Mouse (Mus musculus) small intestine, adult 2 months (tissue): ENCODE measurements around the gene Nkiras1. TPM values are rescaled to one million over a fixed set of nuclear protein-coding genes. Genes with fewer than 3 reads are reported as not detected.
"Not testable (repeated sequence)": the region's sequence is repeated elsewhere in the genome, so short reads cannot be mapped to it uniquely, and the experiment has no call there.

Experiments used
- H3K27ac ChIP-seq: fragments of 200-500 bp; 2 replicates; pipeline ENCODE4 v1.5.1; 2012; ENCODE audit warnings: low read depth, low read length, control low read depth, inconsistent platforms; ENCODE audit not compliant: insufficient read depth
- H3K27me3 ChIP-seq: fragments of 200-500 bp; 2 replicates; pipeline ENCODE4 v1.6.1; 2012; ENCODE audit warnings: mild to moderate bottlenecking, moderate library complexity, low read length, inconsistent platforms; ENCODE audit not compliant: control insufficient read depth, insufficient read depth
- H3K36me3 ChIP-seq: fragments of 200-500 bp; 2 replicates; pipeline ENCODE4 v1.6.1; 2012; ENCODE audit warnings: mild to moderate bottlenecking, low read length, control low read depth, inconsistent platforms; ENCODE audit not compliant: control insufficient read depth, insufficient read depth
- H3K4me1 ChIP-seq: fragments of 200-500 bp; 2 replicates; pipeline ENCODE4 v1.6.1; 2012; ENCODE audit warnings: low read length, inconsistent platforms, mixed read lengths; ENCODE audit not compliant: control insufficient read depth, insufficient read depth, insufficient read length
- H3K4me3 ChIP-seq: fragments of 200-500 bp; 2 replicates; pipeline ENCODE4 v1.5.1; 2012; ENCODE audit warnings: low read depth, mild to moderate bottlenecking, control low read depth, inconsistent platforms, low read length, moderate library complexity
- CTCF ChIP-seq: fragments of 200-500 bp; IDR thresholded peaks from 2 replicates; pipeline ENCODE4 v1.5.1; 2012; ENCODE audit warnings: low read depth, mild to moderate bottlenecking, control low read depth, inconsistent platforms, low read length, moderate library complexity, mixed read lengths; ENCODE audit not compliant: insufficient replicate concordance, insufficient read length; ENCODE audit errors: extremely low read depth
- POLR2A ChIP-seq: fragments of 200-500 bp; IDR thresholded peaks from 2 replicates; pipeline ENCODE4 v1.6.1; 2012; ENCODE audit warnings: low read depth, mild to moderate bottlenecking, control low read depth, inconsistent platforms, low read length, moderate library complexity
- WGBS: fragments of 180-500 bp; shearing (Covaris S2); methylation state at CpG from one replicate; pipeline ENCODE4 v1.1.7; 2018; 5-methylcytosine and 5-hydroxymethylcytosine counted together
- polyA plus RNA-seq: library from polyadenylated mRNA; depleted of rRNA; stranded (reverse); fragments of >200 nt; gene quantifications from 2 replicates; pipeline ENCODE4 v1.2.3, GENCODE M21; 2012

The Nkiras1 gene
- polyA plus RNA-seq, 1 experiment = 2.1 TPM

DNA sequence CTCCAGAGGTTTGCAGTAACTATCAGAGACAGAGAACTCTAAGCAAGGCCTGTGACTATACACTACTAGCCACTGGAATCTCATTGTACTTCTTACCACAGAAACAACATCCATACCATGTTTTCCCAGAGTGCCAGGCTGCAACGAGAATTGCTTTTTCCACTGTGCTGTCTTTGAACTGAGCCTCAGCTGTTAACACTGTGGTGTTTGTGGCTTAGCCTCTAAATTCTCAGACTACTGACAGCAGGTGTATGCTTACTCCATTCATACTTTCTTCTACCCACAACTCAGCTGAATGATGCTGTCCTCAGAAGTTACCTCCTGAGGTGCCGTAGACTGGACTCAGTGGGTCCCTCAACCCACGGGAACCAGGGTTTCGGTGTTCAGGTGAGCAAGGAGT, 29.1 kb upstream of the Nkiras1 start:
- H3K36me3 ChIP-seq = no peaks in the 10 kb centered on the region
- no peak overlapping the region for H3K27ac ChIP-seq
- 85% methylated on average over 4 of the region's 4 CpGs for WGBS
- H3K27me3 ChIP-seq = no peaks in the 10 kb centered on the region
- peaks cover 4% of the 10 kb centered on the region; the same call in 1 of the 2 replicates for H3K4me1 ChIP-seq
- TF ChIP-seq POLR2A (no peak), CTCF (no peak)
- H3K4me3 ChIP-seq = no peak overlapping the region

GRCm38 (mm10) chr14:18242638-18243130, 28.3 kb upstream of the Nkiras1 start:
- no peak for TF ChIP-seq CTCF
- TF ChIP-seq POLR2A = no peak
- no peaks in the 10 kb centered on the region for H3K4me1 ChIP-seq
- no peaks in the 10 kb centered on the region for H3K27me3 ChIP-seq
- H3K36me3 ChIP-seq = no peaks in the 10 kb centered on the region
- WGBS = 91% methylated on average over 21 of the region's 21 CpGs
- H3K27ac ChIP-seq = no peak overlapping the region
- no peak overlapping the region for H3K4me3 ChIP-seq

DNA sequence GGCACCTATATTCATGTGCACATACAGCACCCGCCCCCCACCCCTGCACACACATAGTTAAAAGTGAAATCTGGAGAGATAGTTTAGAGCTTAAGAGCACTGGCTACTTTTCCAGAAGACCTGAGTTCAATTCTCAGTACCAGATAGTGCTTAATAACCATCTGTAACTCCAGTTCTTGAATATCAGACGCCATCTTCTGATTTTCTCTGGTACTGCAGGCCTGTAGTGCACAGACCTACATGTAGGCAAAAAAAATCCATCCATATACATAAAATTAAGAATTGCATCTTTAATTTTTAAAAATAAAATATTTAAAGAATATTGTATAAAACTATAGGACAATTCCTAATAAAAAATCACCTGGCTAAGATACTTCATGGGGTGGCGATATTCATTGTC, 9.7 kb upstream of the Nkiras1 start:
- Histone ChIP-seq H3K27ac (no peak overlapping the region), H3K4me1 (no peaks in the 10 kb centered on the region), H3K36me3 (no peaks in the 10 kb centered on the region), H3K4me3 (no peak overlapping the region), H3K27me3 (no peaks in the 10 kb centered on the region)
- TF ChIP-seq POLR2A = no peak
- TF ChIP-seq CTCF = no peak
- 87% methylated on average over 3 of the region's 3 CpGs for WGBS

DNA sequence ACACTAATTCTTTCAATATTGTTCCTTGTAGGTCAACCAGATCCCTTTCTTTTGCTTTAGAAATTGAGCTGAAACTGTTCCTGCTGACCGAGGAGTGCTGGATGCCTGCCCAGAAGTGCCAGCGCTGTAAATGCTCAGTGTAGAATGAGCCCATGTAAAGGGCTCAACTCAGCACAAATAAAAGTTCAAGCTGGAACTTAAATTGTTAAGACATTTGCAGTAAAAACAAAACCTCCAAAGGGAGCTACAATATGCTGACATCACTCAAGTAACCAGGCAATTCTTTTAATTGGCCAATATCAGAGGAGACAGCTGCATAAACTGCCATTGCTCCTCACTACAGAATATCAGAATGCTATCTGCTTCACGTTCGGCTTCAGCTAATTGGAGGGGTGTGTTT, 7.5 kb upstream of the Nkiras1 start:
- WGBS = 13% methylated on average over 4 of the region's 4 CpGs
- Histone ChIP-seq H3K36me3 (peaks cover 8% of the 10 kb centered on the region), H3K4me3 (no peak overlapping the region), H3K27ac (no peak overlapping the region), H3K27me3 (no peaks in the 10 kb centered on the region), H3K4me1 (no peaks in the 10 kb centered on the region)
- no peak for TF ChIP-seq POLR2A
- TF ChIP-seq CTCF = no peak

DNA sequence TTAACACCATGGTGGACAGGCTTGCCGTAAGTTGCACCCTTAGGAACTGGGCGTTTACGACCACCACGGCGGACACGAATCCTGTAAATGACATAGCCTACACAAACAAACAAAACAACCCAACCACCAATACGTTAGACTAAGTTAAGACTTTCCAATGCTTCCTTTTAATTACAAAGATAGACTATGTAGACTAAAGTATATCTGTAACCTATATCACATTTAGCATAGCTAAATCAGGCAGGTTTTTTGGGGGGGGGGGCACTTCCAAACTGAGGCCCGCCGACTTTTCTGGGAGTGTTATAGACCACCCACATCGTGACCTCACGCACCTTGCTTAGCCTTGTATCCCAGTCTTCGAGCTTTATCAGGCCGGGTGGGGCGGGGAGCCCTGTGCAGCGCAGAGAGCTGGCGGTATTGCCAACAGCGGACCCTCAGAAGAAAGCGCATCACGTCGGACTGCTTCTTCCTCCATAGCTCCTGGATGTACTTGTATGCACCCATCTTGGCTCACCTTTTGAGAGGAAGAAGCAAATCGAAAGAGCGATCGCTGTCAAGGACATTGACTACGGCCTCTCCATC, 898 bp upstream of the Nkiras1 start:
- not testable (repeated sequence) for H3K4me1 ChIP-seq, H3K27me3 ChIP-seq
- Histone ChIP-seq H3K36me3 (peaks cover 16% of the 10 kb centered on the region), H3K4me3 (peak overlapping the region; percentile 74), H3K27ac (peak overlapping the region; percentile 40; the same call in 1 of the 2 replicates)
- 1% methylated on average over 24 of the region's 24 CpGs for WGBS

DNA sequence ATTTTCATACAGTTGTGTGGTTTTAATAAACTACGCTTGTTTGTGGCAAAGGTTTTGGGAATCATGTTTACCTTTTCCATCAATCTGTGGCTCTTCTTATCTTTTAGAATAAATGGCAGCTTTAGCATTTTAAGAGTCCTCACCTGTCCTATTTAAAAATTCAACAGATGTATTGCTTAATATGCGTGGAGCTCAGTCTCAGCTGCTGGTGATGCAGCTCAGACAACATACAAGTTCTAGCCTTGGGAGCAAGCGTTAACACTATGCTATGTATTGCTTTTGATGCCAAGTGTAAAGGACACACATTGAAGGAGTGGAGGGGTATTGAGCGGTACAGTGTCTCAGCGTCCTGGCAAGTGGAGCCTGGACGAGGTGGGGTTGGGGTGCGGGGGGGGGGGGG, 730 bp downstream of the Nkiras1 start:
- 2% methylated on average over 7 of the region's 7 CpGs for WGBS

GRCm38 (mm10) chr14:18274526-18274925, 3.6 kb downstream of the Nkiras1 start:
- Histone ChIP-seq H3K27ac (no peak overlapping the region), H3K4me3 (no peak overlapping the region), H3K27me3 (no peaks in the 10 kb centered on the region), H3K36me3 (peaks cover 15% of the 10 kb centered on the region), H3K4me1 (peaks cover 2% of the 10 kb centered on the region; the same call in 1 of the 2 replicates)
- no peak for TF ChIP-seq CTCF
- no peak for TF ChIP-seq POLR2A
- WGBS = 80% methylated on average over 1 of the region's 1 CpGs

More for the DNA sequence above, 730 bp downstream of the Nkiras1 start:
- peaks cover 2% of the 10 kb centered on the region; the same call in 1 of the 2 replicates for H3K4me1 ChIP-seq
- H3K27ac ChIP-seq = no peak overlapping the region
- peaks cover 20% of the 10 kb centered on the region for H3K36me3 ChIP-seq
- H3K4me3 ChIP-seq = no peak overlapping the region
- H3K27me3 ChIP-seq = no peaks in the 10 kb centered on the region
- TF ChIP-seq CTCF = no peak
- no peak for TF ChIP-seq POLR2A

DNA sequence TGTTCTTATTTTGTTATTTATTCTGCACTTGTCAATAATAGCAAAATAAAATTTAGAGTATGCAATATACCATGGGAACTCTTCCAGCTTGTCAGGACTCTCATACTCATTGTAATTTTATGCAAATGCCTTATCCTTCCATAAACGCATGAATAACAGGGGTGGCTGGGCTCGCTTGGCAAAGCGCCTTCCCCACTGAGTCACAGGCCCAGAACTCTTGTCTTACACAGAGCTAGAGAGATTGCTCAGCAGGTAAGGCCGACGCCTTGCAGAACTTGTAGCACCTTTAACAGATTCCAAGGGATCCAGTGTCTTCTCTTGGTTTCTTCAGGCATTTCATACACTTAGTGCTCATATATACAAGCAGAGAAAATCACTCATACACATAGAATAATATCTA, 9.4 kb downstream of the Nkiras1 start:
- no peak for TF ChIP-seq CTCF
- no peak for TF ChIP-seq POLR2A
- H3K27me3 ChIP-seq = no peaks in the 10 kb centered on the region
- peaks cover 35% of the 10 kb centered on the region for H3K36me3 ChIP-seq
- no peak overlapping the region for H3K27ac ChIP-seq
- WGBS = 69% methylated on average over 5 of the region's 5 CpGs
- no peaks in the 10 kb centered on the region for H3K4me1 ChIP-seq
- H3K4me3 ChIP-seq = no peak overlapping the region
